Mouse (Mus musculus) ES-E14 (cell line): ENCODE data around the gene Fancc.

Source experiments
- ZC3H11A ChIP-seq: IDR thresholded peaks from 2 replicates; pipeline ENCODE4 v1.6.1; 2012; ENCODE audit warnings: low read depth, mild to moderate bottlenecking, inconsistent platforms, low read length, borderline replicate concordance
- ZNF384 ChIP-seq: IDR thresholded peaks from 2 replicates; pipeline ENCODE4 v1.6.1; 2012; ENCODE audit warnings: low read depth, low read length, inconsistent platforms

GRCm38 (mm10) chr13:63315777-63316176 lies 181.3 kb downstream of the Fancc start:
- TF ChIP-seq ZC3H11A (no peak), ZNF384 (no peak)
